Mouse (Mus musculus): ENCODE data around the gene Palld. TPM values are rescaled to one million over a fixed set of nuclear protein-coding genes. Genes with fewer than 3 reads are reported as not detected.

Gene Palld
- total RNA-seq, 2 experiments from 2014 or later, result 2.8 to 4.0 TPM

- intact Hi-C loops (cut with DNase I), result loop anchor here (1.0 kb wide), 1 partner anchor 334 kb away; no protein-coding TSS in a partner anchor
- DNase-seq (ENCODE audit: low spot score in 2 of 2), result no peak
Observed at GRCm38 (mm10) chr8:61873994-61874393, 28.5 kb downstream of the Palld start.

GRCm38 (mm10) chr8:61868481-61868880, 34.0 kb downstream of the Palld start:
- intact Hi-C loops (cut with DNase I), result no loop called here
- no peak for DNase-seq (ENCODE audit: low spot score in 2 of 2)

GRCm38 (mm10) chr8:61866920-61867319, 35.6 kb downstream of the Palld start:
- intact Hi-C loops (cut with DNase I), result no loop called here
- DNase-seq (ENCODE audit: low spot score in 2 of 2), result no peak

- DNase-seq (ENCODE audit: low spot score in 2 of 2), result no peak
- intact Hi-C loops (cut with DNase I), result no loop called here
Observed at GRCm38 (mm10) chr8:61865365-61865764, 37.1 kb downstream of the Palld start.

GRCm38 (mm10) chr8:61851270-61851669, 51.2 kb downstream of the Palld start:
- DNase-seq (ENCODE audit: low spot score in 2 of 2), result no peak
- intact Hi-C loops (cut with DNase I), result no loop called here

GRCm38 (mm10) chr8:61848581-61849162, 53.8 kb downstream of the Palld start:
- DNase-seq (ENCODE audit: low spot score in 2 of 2), result no peak
- intact Hi-C loops (cut with DNase I), result no loop called here

GRCm38 (mm10) chr8:61847494-61847893, 55.0 kb downstream of the Palld start:
- no peak for DNase-seq (ENCODE audit: low spot score in 2 of 2)
- intact Hi-C loops (cut with DNase I), result no loop called here

GRCm38 (mm10) chr8:61844992-61845391, 57.5 kb downstream of the Palld start:
- intact Hi-C loops (cut with DNase I), result no loop called here
- DNase-seq (ENCODE audit: low spot score in 2 of 2), result no peak

- intact Hi-C loops (cut with DNase I), result no loop called here
- DNase-seq (ENCODE audit: low spot score in 2 of 2), result no peak
Observed at GRCm38 (mm10) chr8:61844575-61844974, 57.9 kb downstream of the Palld start.

GRCm38 (mm10) chr8:61843776-61844175, 58.7 kb downstream of the Palld start:
- intact Hi-C loops (cut with DNase I), result no loop called here
- no peak for DNase-seq (ENCODE audit: low spot score in 2 of 2)

GRCm38 (mm10) chr8:61833211-61833610, 69.3 kb downstream of the Palld start:
- intact Hi-C loops (cut with DNase I), result no loop called here
- DNase-seq (ENCODE audit: low spot score in 2 of 2), result no peak

- intact Hi-C loops (cut with DNase I), result no loop called here
- no peak for DNase-seq (ENCODE audit: low spot score in 2 of 2)
Observed at GRCm38 (mm10) chr8:61831944-61832343, 70.5 kb downstream of the Palld start.

- intact Hi-C loops (cut with DNase I), result no loop called here
- DNase-seq (ENCODE audit: low spot score in 2 of 2), result no peak
Observed at GRCm38 (mm10) chr8:61830821-61831220, 71.7 kb downstream of the Palld start.

GRCm38 (mm10) chr8:61824563-61824962, 77.9 kb downstream of the Palld start:
- no peak for DNase-seq (ENCODE audit: low spot score in 2 of 2)
- intact Hi-C loops (cut with DNase I), result no loop called here

- intact Hi-C loops (cut with DNase I), result no loop called here
- DNase-seq (ENCODE audit: low spot score in 2 of 2), result no peak
Observed at GRCm38 (mm10) chr8:61823157-61823556, 79.3 kb downstream of the Palld start.

- intact Hi-C loops (cut with DNase I), result no loop called here
- no peak for DNase-seq (ENCODE audit: low spot score in 2 of 2)
Observed at GRCm38 (mm10) chr8:61803764-61804163, 98.7 kb downstream of the Palld start.

GRCm38 (mm10) chr8:61802840-61803239, 99.7 kb downstream of the Palld start:
- intact Hi-C loops (cut with DNase I), result no loop called here
- DNase-seq (ENCODE audit: low spot score in 2 of 2), result no peak

GRCm38 (mm10) chr8:61797391-61797947, 105.0 kb downstream of the Palld start:
- DNase-seq (ENCODE audit: low spot score in 2 of 2), result no peak
- intact Hi-C loops (cut with DNase I), result no loop called here

- no peak for DNase-seq (ENCODE audit: low spot score in 2 of 2)
- intact Hi-C loops (cut with DNase I), result no loop called here
Observed at GRCm38 (mm10) chr8:61796537-61797050, 105.9 kb downstream of the Palld start.

GRCm38 (mm10) chr8:61789946-61790345, 112.5 kb downstream of the Palld start:
- intact Hi-C loops (cut with DNase I), result no loop called here
- DNase-seq (ENCODE audit: low spot score in 2 of 2), result no peak

GRCm38 (mm10) chr8:61789289-61789688, 113.2 kb downstream of the Palld start:
- DNase-seq (ENCODE audit: low spot score in 2 of 2), result no peak
- intact Hi-C loops (cut with DNase I), result no loop called here
